Mouse (Mus musculus): Measurements from ENCODE around the gene Wwox. TPM values are rescaled to one million over a fixed set of nuclear protein-coding genes. Genes with fewer than 3 reads are reported as not detected.

The Wwox gene
- polyA plus RNA-seq, 1 experiment from 2014 or later = 12.1 TPM

DNA sequence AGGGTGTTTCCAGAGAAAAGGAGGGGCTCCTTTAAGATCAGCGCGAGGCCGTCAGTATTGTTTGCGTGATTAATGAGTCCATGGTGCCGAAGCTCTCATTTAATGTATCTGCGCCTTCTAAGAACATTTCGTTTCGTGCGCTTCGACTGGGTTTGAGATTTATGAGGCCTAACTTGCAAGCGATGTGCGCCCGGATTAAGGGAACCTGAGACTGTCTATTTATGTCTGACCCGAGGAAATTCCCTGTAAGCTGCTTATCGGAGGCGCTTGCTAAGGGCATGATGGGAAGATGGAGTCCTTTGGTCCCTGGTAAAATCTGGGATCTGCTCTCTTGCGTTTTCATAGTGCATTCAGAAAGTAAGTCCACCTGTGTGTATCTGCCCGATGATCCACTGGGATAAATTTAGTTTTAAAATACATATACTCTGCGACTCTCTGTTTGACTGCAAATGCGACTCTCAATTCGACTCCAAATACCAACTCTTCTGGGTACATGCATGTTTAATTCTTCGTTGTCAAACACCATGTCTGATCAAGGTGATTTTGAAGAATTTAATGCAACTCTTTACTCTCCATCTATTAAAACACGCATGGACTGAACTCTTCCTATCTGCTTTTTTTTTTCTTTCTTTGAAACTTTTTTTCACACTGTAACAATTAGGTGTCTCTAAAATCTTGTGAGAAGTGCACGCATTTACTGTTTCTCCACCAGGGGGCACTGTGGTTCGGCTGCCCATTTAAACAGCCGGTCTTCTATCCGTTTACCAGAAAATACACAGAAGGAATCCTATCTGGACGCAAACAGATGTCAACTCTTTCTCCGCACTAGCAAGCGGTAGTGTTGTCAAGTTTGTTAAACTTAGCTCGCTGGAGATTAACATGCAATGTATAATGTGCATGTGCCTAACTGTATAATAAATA lies 331.7 kb downstream of the Wwox start:
- Histone ChIP-seq H3K27ac (no peak overlapping the region), H3K36me3 (replicated peaks) (no peaks in the 10 kb centered on the region), H3K4me3 (no peak overlapping the region), H3K4me1 (peaks cover 42% of the 10 kb centered on the region), H3K27me3 (ENCODE audit: poor library complexity, severe bottlenecking) (peaks cover 6% of the 10 kb centered on the region), H3K9me3 (no peaks in the 10 kb centered on the region)
- WGBS = 60% methylated on average over 31 of the region's 31 CpGs
- DNase-seq (ENCODE audit: extremely low spot score, low spot score) = peak; percentile 69

- peaks cover 6% of the 10 kb centered on the region for H3K27me3 ChIP-seq (ENCODE audit: poor library complexity, severe bottlenecking)
- 58% methylated on average over 1 of the region's 1 CpGs for WGBS
- H3K9me3 ChIP-seq = no peaks in the 10 kb centered on the region
- DNase-seq (ENCODE audit: extremely low spot score, low spot score) = no peak
- H3K36me3 ChIP-seq (replicated peaks) = no peaks in the 10 kb centered on the region
- no peak overlapping the region for H3K27ac ChIP-seq
- no peak overlapping the region for H3K4me3 ChIP-seq
- H3K4me1 ChIP-seq = peaks cover 47% of the 10 kb centered on the region
Measured at GRCm38 (mm10) chr8:114772276-114772849, 332.9 kb downstream of the Wwox start.

DNA sequence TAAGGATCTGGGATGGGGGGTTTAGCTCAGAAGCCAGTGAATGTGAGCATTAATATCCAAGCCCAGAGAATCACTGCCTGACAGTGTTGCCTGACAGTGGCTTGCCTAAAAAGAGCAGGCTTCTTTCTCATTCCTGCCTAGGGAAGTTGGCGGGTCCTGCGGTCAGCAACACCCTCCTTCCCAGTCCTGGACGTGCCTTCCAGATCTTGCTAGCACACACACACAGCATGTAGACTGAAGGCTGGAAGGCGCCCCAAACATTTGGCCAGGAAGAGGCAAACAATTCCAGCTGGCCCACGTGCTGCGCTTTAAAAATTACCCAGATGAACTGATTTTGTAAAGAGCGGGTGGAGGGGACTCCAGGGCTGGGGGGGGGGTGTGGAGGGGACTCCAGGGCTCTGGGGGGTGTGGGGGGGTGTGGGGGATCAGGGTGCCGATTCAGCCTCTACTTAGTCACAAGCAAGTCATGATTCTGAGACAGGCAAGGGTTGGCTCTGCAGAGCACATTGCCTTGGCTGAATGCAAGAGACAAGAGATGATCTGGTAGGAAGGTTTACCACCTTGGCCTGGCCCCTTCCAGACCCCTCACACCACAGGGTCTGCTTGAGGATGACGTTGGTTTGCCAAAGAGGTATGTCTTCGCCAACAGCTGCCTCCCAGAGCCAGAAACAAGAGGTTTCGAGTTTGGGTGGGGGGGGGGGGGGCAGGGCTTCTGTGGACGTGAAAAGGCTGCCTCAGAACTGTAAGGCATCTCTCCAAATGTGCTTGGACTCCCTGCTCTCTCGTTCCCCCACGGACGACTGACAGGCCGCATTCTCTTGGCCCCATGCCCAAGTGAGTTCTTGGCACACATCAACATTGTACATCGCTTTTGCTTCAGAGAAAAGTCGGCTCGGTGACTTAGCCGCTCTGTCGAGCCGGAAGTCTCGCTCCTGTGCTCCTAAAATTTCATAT lies 334.3 kb downstream of the Wwox start:
- Histone ChIP-seq H3K9me3 (no peaks in the 10 kb centered on the region), H3K4me1 (peaks cover 51% of the 10 kb centered on the region), H3K36me3 (replicated peaks) (no peaks in the 10 kb centered on the region), H3K27me3 (ENCODE audit: poor library complexity, severe bottlenecking) (peaks cover 6% of the 10 kb centered on the region), H3K27ac (peak overlapping the region; percentile 63; the same call in 1 of the 2 replicates), H3K4me3 (no peak overlapping the region)
- WGBS = 82% methylated on average over 23 of the region's 23 CpGs
- no peak for DNase-seq (ENCODE audit: extremely low spot score, low spot score)

- Histone ChIP-seq H3K9me3 (no peaks in the 10 kb centered on the region), H3K27me3 (ENCODE audit: poor library complexity, severe bottlenecking) (peaks cover 6% of the 10 kb centered on the region), H3K27ac (no peak overlapping the region), H3K4me3 (no peak overlapping the region), H3K4me1 (peaks cover 51% of the 10 kb centered on the region), H3K36me3 (replicated peaks) (no peaks in the 10 kb centered on the region)
- WGBS = 91% methylated on average over 6 of the region's 6 CpGs
- no peak for DNase-seq (ENCODE audit: extremely low spot score, low spot score)
Measured at GRCm38 (mm10) chr8:114774415-114774775, 334.9 kb downstream of the Wwox start.

GRCm38 (mm10) chr8:114775543-114775942 lies 336.1 kb downstream of the Wwox start:
- Histone ChIP-seq H3K9me3 (no peaks in the 10 kb centered on the region), H3K27me3 (ENCODE audit: poor library complexity, severe bottlenecking) (peaks cover 6% of the 10 kb centered on the region), H3K27ac (no peak overlapping the region), H3K36me3 (replicated peaks) (no peaks in the 10 kb centered on the region), H3K4me3 (no peak overlapping the region), H3K4me1 (peaks cover 51% of the 10 kb centered on the region)
- 91% methylated on average over 8 of the region's 8 CpGs for WGBS
- no peak for DNase-seq (ENCODE audit: extremely low spot score, low spot score)

GRCm38 (mm10) chr8:114776696-114777095 lies 337.2 kb downstream of the Wwox start:
- no peaks in the 10 kb centered on the region for H3K9me3 ChIP-seq
- 91% methylated on average over 9 of the region's 9 CpGs for WGBS
- H3K27ac ChIP-seq = no peak overlapping the region
- peaks cover 6% of the 10 kb centered on the region for H3K27me3 ChIP-seq (ENCODE audit: poor library complexity, severe bottlenecking)
- peaks cover 48% of the 10 kb centered on the region for H3K4me1 ChIP-seq
- H3K36me3 ChIP-seq (replicated peaks) = no peaks in the 10 kb centered on the region
- H3K4me3 ChIP-seq = no peak overlapping the region
- no peak for DNase-seq (ENCODE audit: extremely low spot score, low spot score)

DNA sequence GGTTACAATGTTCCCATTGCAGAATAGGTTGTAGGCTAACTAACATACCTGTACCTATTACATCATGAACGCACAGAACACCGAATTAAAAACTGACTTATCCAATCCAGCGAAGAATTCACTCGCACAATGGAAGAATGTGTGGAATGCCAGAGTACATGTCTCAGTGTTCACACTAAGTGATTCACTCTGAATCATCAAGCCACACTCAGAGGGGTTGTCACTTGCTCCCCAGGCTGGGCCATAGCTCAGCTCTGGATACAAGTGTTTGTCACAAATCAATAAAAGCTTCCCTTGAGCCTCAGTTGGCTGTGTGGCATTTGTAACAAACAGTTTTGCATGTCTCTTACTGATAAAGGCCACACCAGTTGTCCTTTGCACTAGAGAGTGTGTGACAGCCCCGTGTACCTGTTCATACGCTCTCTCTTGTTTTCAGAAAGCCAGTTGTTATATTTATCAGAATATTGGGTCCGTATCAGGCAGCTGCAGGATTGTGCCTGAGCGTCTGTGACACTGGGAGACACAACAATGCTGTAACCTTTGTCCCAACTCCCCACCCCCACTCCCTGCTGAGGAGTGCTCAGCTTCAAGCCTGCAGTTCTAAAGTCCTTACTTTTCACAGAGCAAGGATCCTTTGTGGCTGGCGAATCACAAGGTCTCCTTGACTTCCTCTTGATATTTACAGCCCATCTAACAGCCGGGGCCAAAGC lies 338.0 kb downstream of the Wwox start:
- WGBS = 65% methylated on average over 10 of the region's 10 CpGs
- DNase-seq (ENCODE audit: extremely low spot score, low spot score) = no peak
- H3K4me3 ChIP-seq = no peak overlapping the region
- no peaks in the 10 kb centered on the region for H3K9me3 ChIP-seq
- H3K27me3 ChIP-seq (ENCODE audit: poor library complexity, severe bottlenecking) = peaks cover 6% of the 10 kb centered on the region
- peaks cover 43% of the 10 kb centered on the region for H3K4me1 ChIP-seq
- H3K27ac ChIP-seq = no peak overlapping the region
- H3K36me3 ChIP-seq (replicated peaks) = no peaks in the 10 kb centered on the region

DNA sequence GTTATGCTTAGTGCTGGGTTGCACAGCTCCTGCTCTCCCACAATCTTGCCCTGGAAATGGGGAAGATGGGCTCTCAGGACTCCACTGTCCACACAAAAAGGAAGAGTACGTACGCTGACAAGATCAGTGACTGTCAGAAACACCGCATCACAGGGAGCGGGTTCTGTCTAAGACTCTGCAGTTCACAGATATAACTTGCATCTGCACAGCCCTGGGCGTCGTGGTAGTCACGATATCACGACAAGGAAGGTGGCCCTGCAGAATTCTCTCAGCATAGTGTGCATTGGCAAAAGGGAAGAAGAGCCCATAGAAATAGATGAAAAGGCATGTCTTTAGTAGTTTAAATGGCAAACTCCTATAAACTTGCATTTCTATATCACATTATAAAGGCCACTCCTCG lies 339.5 kb downstream of the Wwox start:
- H3K9me3 ChIP-seq = no peaks in the 10 kb centered on the region
- H3K4me1 ChIP-seq = peaks cover 29% of the 10 kb centered on the region
- H3K27me3 ChIP-seq (ENCODE audit: poor library complexity, severe bottlenecking) = peaks cover 6% of the 10 kb centered on the region
- WGBS = 91% methylated on average over 9 of the region's 9 CpGs
- no peak for DNase-seq (ENCODE audit: extremely low spot score, low spot score)
- no peaks in the 10 kb centered on the region for H3K36me3 ChIP-seq (replicated peaks)
- H3K4me3 ChIP-seq = no peak overlapping the region
- no peak overlapping the region for H3K27ac ChIP-seq

DNA sequence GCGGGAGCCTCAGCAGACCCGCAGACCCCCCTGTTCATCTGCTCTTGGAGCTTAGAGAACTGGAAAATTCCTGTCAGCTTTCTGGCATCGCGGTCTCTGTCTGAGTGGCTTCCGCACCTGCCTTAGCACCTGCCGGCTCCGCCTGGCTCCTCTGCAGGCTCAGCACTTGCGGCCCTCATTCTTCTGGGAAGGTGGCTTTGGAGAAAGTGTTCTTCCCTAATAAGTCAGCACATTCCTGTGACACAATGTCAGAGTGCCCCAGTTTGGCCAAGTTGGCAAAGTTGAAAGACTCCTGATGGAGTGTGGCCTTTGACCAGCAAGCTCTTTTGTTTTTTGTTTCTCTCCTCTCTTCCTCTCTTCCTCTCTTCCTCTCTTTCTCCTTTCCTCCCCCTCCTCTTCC lies 343.9 kb downstream of the Wwox start:
- no peaks in the 10 kb centered on the region for H3K36me3 ChIP-seq (replicated peaks)
- H3K4me3 ChIP-seq = no peak overlapping the region
- WGBS = 86% methylated on average over 8 of the region's 8 CpGs
- H3K27me3 ChIP-seq (ENCODE audit: poor library complexity, severe bottlenecking) = no peaks in the 10 kb centered on the region
- DNase-seq (ENCODE audit: extremely low spot score, low spot score) = no peak
- H3K4me1 ChIP-seq = peaks cover 6% of the 10 kb centered on the region
- H3K9me3 ChIP-seq = no peaks in the 10 kb centered on the region
- H3K27ac ChIP-seq = no peak overlapping the region

GRCm38 (mm10) chr8:114785834-114786233 lies 346.4 kb downstream of the Wwox start:
- Histone ChIP-seq H3K4me1 (peaks cover 2% of the 10 kb centered on the region; the same call in 1 of the 2 replicates), H3K27me3 (ENCODE audit: poor library complexity, severe bottlenecking) (no peaks in the 10 kb centered on the region), H3K9me3 (no peaks in the 10 kb centered on the region), H3K36me3 (replicated peaks) (no peaks in the 10 kb centered on the region), H3K4me3 (no peak overlapping the region), H3K27ac (no peak overlapping the region)
- 95% methylated on average over 11 of the region's 11 CpGs for WGBS
- no peak for DNase-seq (ENCODE audit: extremely low spot score, low spot score)

DNA sequence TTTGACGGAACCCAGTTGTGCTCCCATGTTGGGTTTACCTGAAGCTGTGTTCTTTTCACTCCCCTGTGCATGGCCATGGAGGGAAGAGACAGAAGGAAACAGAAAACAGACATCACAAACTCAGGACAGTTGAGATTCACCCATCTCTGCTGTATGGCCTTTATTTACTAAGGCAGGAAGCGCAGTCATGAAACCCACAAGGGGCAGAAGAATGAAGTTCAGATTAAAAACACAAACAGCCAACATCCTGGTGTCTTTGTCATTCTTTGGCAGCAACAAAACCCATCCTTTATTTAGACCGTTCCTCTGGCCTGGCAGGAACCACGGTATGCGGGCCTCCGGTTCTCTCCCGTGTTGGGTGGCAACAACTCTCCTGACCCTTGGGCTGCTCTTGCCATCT lies 350.2 kb downstream of the Wwox start:
- DNase-seq (ENCODE audit: extremely low spot score, low spot score) = no peak
- H3K27me3 ChIP-seq (ENCODE audit: poor library complexity, severe bottlenecking) = no peaks in the 10 kb centered on the region
- H3K4me1 ChIP-seq = no peaks in the 10 kb centered on the region
- 93% methylated on average over 7 of the region's 7 CpGs for WGBS
- H3K36me3 ChIP-seq (replicated peaks) = no peaks in the 10 kb centered on the region
- H3K4me3 ChIP-seq = no peak overlapping the region
- no peak overlapping the region for H3K27ac ChIP-seq
- H3K9me3 ChIP-seq = no peaks in the 10 kb centered on the region

DNA sequence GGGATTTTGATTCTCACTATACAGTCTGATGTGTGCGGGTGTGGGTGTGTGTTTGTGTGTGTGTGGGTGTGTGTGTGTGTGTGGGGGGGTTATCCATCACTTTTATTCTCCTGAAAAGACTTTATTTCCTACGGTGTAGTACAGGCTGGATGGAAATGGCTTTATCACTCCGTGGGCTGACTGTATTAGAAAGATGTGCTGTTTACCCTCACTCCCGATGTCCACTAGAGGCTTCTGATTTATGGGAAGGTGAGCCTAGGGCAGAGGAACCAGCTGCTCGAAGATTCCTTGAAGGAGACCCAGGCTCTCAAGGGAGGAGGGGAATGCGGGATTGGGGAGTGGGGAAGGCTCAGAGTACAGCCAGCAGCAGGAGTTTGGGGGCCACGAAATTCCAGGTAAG lies 351.3 kb downstream of the Wwox start:
- Histone ChIP-seq H3K27ac (no peak overlapping the region), H3K36me3 (replicated peaks) (no peaks in the 10 kb centered on the region), H3K4me3 (no peak overlapping the region), H3K9me3 (no peaks in the 10 kb centered on the region), H3K4me1 (no peaks in the 10 kb centered on the region), H3K27me3 (ENCODE audit: poor library complexity, severe bottlenecking) (no peaks in the 10 kb centered on the region)
- 84% methylated on average over 7 of the region's 7 CpGs for WGBS
- no peak for DNase-seq (ENCODE audit: extremely low spot score, low spot score)
